Mouse (Mus musculus): ENCODE data around the gene Ddx6.

Gene Ddx6

DNA sequence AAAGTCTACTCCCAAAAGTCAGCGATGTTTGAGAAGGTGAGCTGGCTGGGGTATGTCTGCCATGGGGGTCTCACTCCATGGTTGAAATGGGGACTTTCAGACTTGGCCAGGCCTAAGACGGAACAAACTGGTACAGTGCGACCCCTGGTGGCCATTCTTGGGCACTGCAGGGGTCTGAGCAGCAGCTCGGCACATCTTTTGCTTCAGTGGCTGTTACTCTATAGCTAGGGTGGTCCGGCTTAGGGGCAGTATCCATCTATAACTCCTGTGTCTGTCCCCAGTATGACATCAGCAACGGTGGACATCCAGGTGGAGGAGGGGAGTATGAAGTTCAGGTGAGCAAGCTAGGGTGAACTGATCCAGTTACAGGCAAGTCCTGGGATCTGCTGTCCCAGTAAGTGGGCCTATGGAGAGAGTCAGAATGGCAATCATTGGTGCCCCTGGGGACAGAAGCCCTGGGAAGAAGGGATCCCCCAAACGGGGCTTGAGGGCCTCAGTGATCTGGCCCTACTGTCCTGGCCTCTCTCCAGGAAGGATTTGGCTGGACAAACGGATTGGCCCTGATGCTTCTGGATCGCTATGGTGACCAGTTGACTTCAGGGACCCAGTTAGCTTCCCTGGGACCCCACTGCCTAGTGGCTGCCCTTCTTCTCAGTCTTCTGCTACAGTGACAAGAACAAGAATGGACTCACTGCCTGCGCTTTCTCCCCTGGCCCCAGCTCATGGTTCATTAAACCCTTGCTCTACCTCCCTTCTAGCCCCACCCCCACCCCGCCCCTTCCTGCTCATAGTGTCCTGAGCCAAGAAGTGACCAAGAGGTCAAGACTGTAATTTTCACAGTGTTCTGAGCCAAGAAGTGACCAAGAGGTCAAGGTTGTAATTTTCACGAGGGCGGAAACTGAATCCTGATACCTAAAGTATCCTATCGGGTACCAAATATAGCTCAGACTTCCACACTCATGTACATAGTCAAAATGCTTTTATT is 80.9 kb downstream of the Ddx6 start:
- in situ Hi-C loops (cut with MboI, MseI): no loop called here

- in situ Hi-C loops (cut with MboI, MseI): no loop called here
Measured at GRCm38 (mm10) chr9:44686638-44687037, 81.9 kb downstream of the Ddx6 start.

- in situ Hi-C loops (cut with MboI, MseI): no loop called here
Measured at GRCm38 (mm10) chr9:44688013-44688412, 83.3 kb downstream of the Ddx6 start.

Measured in regulatory T cell (primary cell).